Mouse (Mus musculus) E14TG2a.4 (cell line): ENCODE data around the gene Gpr153.

Source experiments
- H3K27me3 ChIP-seq: 2 replicates; pipeline ENCODE4 v1.6.1; 2014; ENCODE audit warnings: low read length, control low read depth; ENCODE audit not compliant: insufficient read depth
- H3K36me3 ChIP-seq: 2 replicates; pipeline ENCODE4 v1.6.1; 2014; ENCODE audit warnings: low read length, control low read depth; ENCODE audit not compliant: insufficient read depth
- H3K4me1 ChIP-seq: replicated peaks from 2 replicates; pipeline ENCODE4 v1.6.1; 2014; ENCODE audit warnings: low read depth, low read length, control low read depth
- H3K4me3 ChIP-seq: replicated peaks from 2 replicates; pipeline ENCODE4 v1.5.1; 2014; ENCODE audit warnings: mild to moderate bottlenecking, low read length
- H3K9me3 ChIP-seq: 2 replicates; pipeline ENCODE4 v1.6.1; 2014; ENCODE audit warnings: low read length, control low read depth
- CTCF ChIP-seq: conservative IDR thresholded peaks from 2 replicates; pipeline ENCODE4 v1.5.1; 2014; ENCODE audit warnings: low read length
- NANOG ChIP-seq: IDR thresholded peaks from 2 replicates; pipeline ENCODE4 v1.6.1; 2014; ENCODE audit warnings: borderline replicate concordance, low read length, mixed read lengths
- POU5F1 ChIP-seq: IDR thresholded peaks from 2 replicates; pipeline ENCODE4 v1.6.1; 2014; ENCODE audit warnings: low read length, borderline replicate concordance

The Gpr153 gene

DNA sequence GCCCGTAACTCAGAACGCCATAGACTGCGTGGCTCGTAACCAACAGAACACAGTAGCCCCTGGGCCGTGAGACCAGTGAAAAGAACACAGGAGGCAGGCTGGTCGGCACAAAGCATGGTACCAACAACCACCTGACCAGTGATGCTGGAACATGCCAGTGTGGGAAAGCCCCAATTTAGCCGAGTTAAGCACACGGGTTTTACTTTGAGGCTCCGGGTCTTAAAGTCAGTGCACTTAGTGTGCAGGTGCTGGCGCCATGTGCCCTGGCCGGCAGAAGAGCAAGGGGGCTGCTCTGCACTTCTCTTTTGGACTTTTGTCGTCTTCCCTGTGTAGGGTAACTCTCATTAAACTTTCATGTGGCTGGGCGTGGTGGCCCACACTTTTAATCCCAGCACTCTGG lies 4.1 kb upstream of the Gpr153 start:
- Histone ChIP-seq H3K27me3 (peaks cover 14% of the 10 kb centered on the region), H3K4me1 (peaks cover 65% of the 10 kb centered on the region), H3K36me3 (peaks cover 40% of the 10 kb centered on the region), H3K9me3 (no peaks in the 10 kb centered on the region), H3K4me3 (0 out of 2 replicates have a peak overlapping the region, but pooled peaks have one; percentile 4)
- TF ChIP-seq CTCF (no peak), POU5F1 (no peak), NANOG (no peak)

GRCm38 (mm10) chr4:152270599-152270998 lies 3.4 kb upstream of the Gpr153 start:
- TF ChIP-seq POU5F1 (no peak), CTCF (no peak), NANOG (no peak)
- no peaks in the 10 kb centered on the region for H3K9me3 ChIP-seq

DNA sequence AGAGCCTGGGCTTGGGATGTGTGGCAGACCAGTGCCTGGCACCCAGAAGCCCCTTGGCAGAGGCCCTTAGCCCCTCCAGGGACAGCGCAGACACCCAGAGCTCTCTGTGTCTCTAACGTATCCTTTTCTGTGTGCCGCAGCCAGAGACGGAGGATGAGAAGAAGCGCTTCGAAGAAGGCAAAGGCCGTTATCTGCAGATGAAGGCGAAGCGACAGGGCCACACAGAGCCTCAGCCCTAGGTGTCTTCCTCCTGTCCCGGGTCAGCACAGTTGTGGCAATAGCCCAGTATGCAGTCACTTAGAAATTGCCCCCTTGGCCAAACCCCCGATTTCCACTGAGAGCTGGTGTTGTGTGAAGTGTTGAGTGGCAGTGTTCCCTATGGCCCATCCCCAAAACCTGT lies 2.7 kb upstream of the Gpr153 start:
- TF ChIP-seq POU5F1 (no peak), NANOG (no peak), CTCF (no peak)
- Histone ChIP-seq H3K4me3 (no peak overlapping the region), H3K4me1 (peaks cover 66% of the 10 kb centered on the region), H3K27me3 (peaks cover 26% of the 10 kb centered on the region), H3K36me3 (peaks cover 30% of the 10 kb centered on the region), H3K9me3 (no peaks in the 10 kb centered on the region)

More at GRCm38 (mm10) chr4:152270599-152270998, 3.4 kb upstream of the Gpr153 start:
- Histone ChIP-seq H3K36me3 (peaks cover 37% of the 10 kb centered on the region), H3K27me3 (peaks cover 20% of the 10 kb centered on the region), H3K4me1 (peaks cover 67% of the 10 kb centered on the region), H3K4me3 (no peak overlapping the region)

GRCm38 (mm10) chr4:152272006-152272405 lies 2.0 kb upstream of the Gpr153 start:
- Histone ChIP-seq H3K9me3 (no peaks in the 10 kb centered on the region), H3K4me3 (no peak overlapping the region), H3K36me3 (peaks cover 30% of the 10 kb centered on the region), H3K27me3 (peaks cover 26% of the 10 kb centered on the region), H3K4me1 (peaks cover 70% of the 10 kb centered on the region)
- no peak for TF ChIP-seq POU5F1
- no peak for TF ChIP-seq CTCF
- TF ChIP-seq NANOG: no peak

- H3K27me3 ChIP-seq: peaks cover 26% of the 10 kb centered on the region
- no peaks in the 10 kb centered on the region for H3K9me3 ChIP-seq
- no peak overlapping the region for H3K4me3 ChIP-seq
- H3K36me3 ChIP-seq: peaks cover 27% of the 10 kb centered on the region
- TF ChIP-seq CTCF (no peak), POU5F1 (no peak), NANOG (no peak)
- H3K4me1 ChIP-seq: peaks cover 74% of the 10 kb centered on the region
Measured at GRCm38 (mm10) chr4:152272449-152273049, 1.5 kb upstream of the Gpr153 start.

- Histone ChIP-seq H3K4me3 (peak overlapping the region; percentile 87), H3K4me1 (peaks cover 76% of the 10 kb centered on the region), H3K9me3 (no peaks in the 10 kb centered on the region), H3K36me3 (peaks cover 21% of the 10 kb centered on the region), H3K27me3 (peaks cover 26% of the 10 kb centered on the region)
- TF ChIP-seq CTCF: no peak
- no peak for TF ChIP-seq POU5F1
- no peak for TF ChIP-seq NANOG
Measured at GRCm38 (mm10) chr4:152273191-152273590, 841 bp upstream of the Gpr153 start.

- no peak for TF ChIP-seq POU5F1
- no peak for TF ChIP-seq NANOG
- no peak for TF ChIP-seq CTCF
- Histone ChIP-seq H3K4me1 (peaks cover 80% of the 10 kb centered on the region), H3K36me3 (peaks cover 18% of the 10 kb centered on the region), H3K9me3 (no peaks in the 10 kb centered on the region), H3K4me3 (peak overlapping the region; percentile 87), H3K27me3 (peaks cover 28% of the 10 kb centered on the region)
Measured at GRCm38 (mm10) chr4:152274681-152275131, 674 bp downstream of the Gpr153 start.

GRCm38 (mm10) chr4:152276389-152277347 lies 2.6 kb downstream of the Gpr153 start:
- peaks cover 10% of the 10 kb centered on the region; the same call in 1 of the 2 replicates for H3K36me3 ChIP-seq
- H3K4me1 ChIP-seq: peaks cover 73% of the 10 kb centered on the region
- no peaks in the 10 kb centered on the region for H3K9me3 ChIP-seq
- TF ChIP-seq CTCF (peak; percentile 100), NANOG (no peak)
- peak overlapping the region; percentile 35; the same call in 1 of the 2 replicates for H3K4me3 ChIP-seq
- H3K27me3 ChIP-seq: peaks cover 42% of the 10 kb centered on the region
